Mouse (Mus musculus) kidney, postnatal 25 days (tissue): ENCODE data around the gene Adra1d.

Experiments
- DNase-seq, 2 experiments: peaks; one replicate each; pipeline ENCODE4 v3.0.0; 2021; ENCODE audit warnings: mixed read lengths in 2 of 2

The Adra1d gene

GRCm38 (mm10) chr2:131538341-131538740, 23.7 kb downstream of the Adra1d start:
- DNase-seq = peak; percentile 61 to 67

- DNase-seq = no peak
Measured at GRCm38 (mm10) chr2:131535168-131535567, 26.9 kb downstream of the Adra1d start.

- peak; percentile 43 to 51 for DNase-seq
Measured at GRCm38 (mm10) chr2:131531271-131531670, 30.8 kb downstream of the Adra1d start.

- peak; percentile 43 to 63 for DNase-seq
Measured at GRCm38 (mm10) chr2:131530623-131531008, 31.5 kb downstream of the Adra1d start.

GRCm38 (mm10) chr2:131529898-131530622, 32.0 kb downstream of the Adra1d start:
- DNase-seq = peak; percentile 67 to 73

- DNase-seq = peak in 1 of 2 experiments; percentile 37
Measured at GRCm38 (mm10) chr2:131527061-131527460, 35.0 kb downstream of the Adra1d start.

- no peak for DNase-seq
Measured at GRCm38 (mm10) chr2:131520743-131521142, 41.3 kb downstream of the Adra1d start.

- DNase-seq = no peak
Measured at GRCm38 (mm10) chr2:131518790-131519189, 43.3 kb downstream of the Adra1d start.

- no peak for DNase-seq
Measured at GRCm38 (mm10) chr2:131517550-131517949, 44.5 kb downstream of the Adra1d start.

GRCm38 (mm10) chr2:131514055-131514621, 47.9 kb downstream of the Adra1d start:
- DNase-seq = no peak

- DNase-seq = no peak
Measured at GRCm38 (mm10) chr2:131513477-131513876, 48.6 kb downstream of the Adra1d start.

GRCm38 (mm10) chr2:131510531-131510930, 51.6 kb downstream of the Adra1d start:
- no peak for DNase-seq

- DNase-seq = peak; percentile 57 to 66
Measured at GRCm38 (mm10) chr2:131509671-131510313, 52.3 kb downstream of the Adra1d start.

- no peak for DNase-seq
Measured at GRCm38 (mm10) chr2:131508501-131508900, 53.6 kb downstream of the Adra1d start.

- DNase-seq = no peak
Measured at GRCm38 (mm10) chr2:131506358-131506757, 55.7 kb downstream of the Adra1d start.

GRCm38 (mm10) chr2:131505431-131505830, 56.7 kb downstream of the Adra1d start:
- DNase-seq = no peak

- no peak for DNase-seq
Measured at GRCm38 (mm10) chr2:131502561-131502960, 59.5 kb downstream of the Adra1d start.

GRCm38 (mm10) chr2:131501886-131502285, 60.2 kb downstream of the Adra1d start:
- no peak for DNase-seq

GRCm38 (mm10) chr2:131499290-131499845, 62.7 kb downstream of the Adra1d start:
- peak in 1 of 2 experiments; percentile 58 for DNase-seq

GRCm38 (mm10) chr2:131498219-131498618, 63.9 kb downstream of the Adra1d start:
- DNase-seq = no peak

GRCm38 (mm10) chr2:131497224-131497856, 64.7 kb downstream of the Adra1d start:
- DNase-seq = no peak

- no peak for DNase-seq
Measured at GRCm38 (mm10) chr2:131496125-131496820, 65.8 kb downstream of the Adra1d start.
